ENCODE assay signal across 9 mouse cellular contexts in the genomic region with DNA sequence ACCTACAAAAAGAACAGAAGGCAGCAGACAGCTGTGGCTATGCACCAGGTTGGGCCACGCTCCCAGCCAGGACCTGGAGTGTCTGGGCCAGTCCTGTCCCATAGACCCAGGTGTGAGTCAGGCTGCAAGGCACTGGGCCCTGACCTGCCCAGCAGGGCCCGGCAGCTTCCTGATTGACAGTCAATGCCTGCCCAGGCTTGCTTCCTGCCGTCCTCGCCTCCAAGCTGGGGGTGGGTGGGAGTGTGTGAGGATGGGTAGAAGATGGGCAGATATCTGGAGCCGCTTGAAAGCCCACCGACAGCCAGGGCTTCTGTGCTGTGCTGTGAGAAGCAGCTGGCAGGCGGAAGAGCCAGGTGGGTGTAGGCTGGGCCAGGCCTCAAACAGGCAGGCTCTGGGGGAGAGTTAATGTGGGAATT. TPM values are rescaled to one million over a fixed set of nuclear protein-coding genes. Genes with fewer than 3 reads are reported as not detected.
DNase-seq lines count a peak whose midpoint lies in the region; ATAC-seq lines count a peak whose summit lies in the region.
"Had no signal": no experiment of that assay in that cellular context is flagged by ENCODE, and none has a peak within 500 bp of the region (broad histone marks: within the 10 kb centered on the region; RNA-seq: fewer than 3 reads in every experiment).

No protein-coding gene starts in this region.

- peak overlapping the region; percentile 53 for H3K4me2 ChIP-seq in heart, embryonic 11.5 days
- H3K4me2 ChIP-seq in heart, embryonic 14.5 days (ENCODE audit: low read length), result peak overlapping the region; percentile 59
- peak overlapping the region; percentile 41 for H3K4me2 ChIP-seq in midbrain, embryonic 14.5 days (ENCODE audit: low read length)

- H3K9ac ChIP-seq in heart, embryonic 11.5 days (ENCODE audit: low read depth, low read length), result peak overlapping the region; percentile 61
- H3K9ac ChIP-seq in heart, embryonic 14.5 days (ENCODE audit: low read length), result peak overlapping the region; percentile 65
- H3K9ac ChIP-seq in midbrain, embryonic 14.5 days (replicated peaks; ENCODE audit: low read length), result peak overlapping the region; percentile 43

- no peaks in the 10 kb centered on the region for H3K9me3 ChIP-seq in heart, embryonic 11.5 days (replicated peaks; ENCODE audit: control insufficient read depth, low read length)
- H3K9me3 ChIP-seq in heart, embryonic 14.5 days (ENCODE audit: control insufficient read depth, low read length), result no peaks in the 10 kb centered on the region
- H3K9me3 ChIP-seq in midbrain, embryonic 14.5 days (ENCODE audit: control insufficient read depth, low read length), result no peaks in the 10 kb centered on the region
- H3K9me3 ChIP-seq: G1E had no signal

- no peak for DNase-seq in heart, postnatal 25 days (ENCODE audit: low spot score)
- DNase-seq in cerebellum, postnatal 14 days, result peak; percentile 70 to 82
- peak; percentile 60 to 67 for DNase-seq in layer of hippocampus, postnatal 10 days (ENCODE audit: low spot score in 2 of 2)
- peak; percentile 51 for DNase-seq in midbrain, embryonic 14.5 days
- DNase-seq in thymus, postnatal 25 days, result peak; percentile 60
- no peak for DNase-seq in gastrocnemius, postnatal 10 days

- WGBS in heart, embryonic 11.5 days (ENCODE audit: insufficient replicate concordance), result 22% methylated on average over 7 of the region's 7 CpGs
- 29% methylated on average over 7 of the region's 7 CpGs for WGBS in heart, embryonic 14.5 days
- WGBS in midbrain, embryonic 14.5 days, result 9% methylated on average over 7 of the region's 7 CpGs

- no peaks in the 10 kb centered on the region for H3K27me3 ChIP-seq in heart, embryonic 11.5 days (ENCODE audit: control insufficient read depth, insufficient read depth, low read length)
- no peaks in the 10 kb centered on the region for H3K27me3 ChIP-seq in heart, embryonic 14.5 days (ENCODE audit: control insufficient read depth, insufficient read depth, low read length)
- no peaks in the 10 kb centered on the region for H3K27me3 ChIP-seq in midbrain, embryonic 14.5 days (ENCODE audit: control insufficient read depth, insufficient read depth, low read length)

- no peaks in the 10 kb centered on the region for H3K36me3 ChIP-seq in heart, embryonic 11.5 days (ENCODE audit: control insufficient read depth, insufficient read depth, low read length)
- H3K36me3 ChIP-seq in heart, embryonic 14.5 days (ENCODE audit: control insufficient read depth, insufficient read depth, low read length), result no peaks in the 10 kb centered on the region
- no peaks in the 10 kb centered on the region for H3K36me3 ChIP-seq in midbrain, embryonic 14.5 days (ENCODE audit: control insufficient read depth, insufficient read depth, low read length)

- peak overlapping the region; percentile 23; the same call in 1 of the 2 replicates for H3K4me3 ChIP-seq in heart, embryonic 11.5 days (ENCODE audit: low read depth, low read length)
- peak overlapping the region in 1 of 2 experiments; percentile 8; a peak in 1 of 4 replicates for H3K4me3 ChIP-seq in heart, embryonic 14.5 days (ENCODE audit: control insufficient read depth in 1 of 2, insufficient read depth in 1 of 2, low read depth in 1 of 2, low read length in 2 of 2)
- H3K4me3 ChIP-seq in midbrain, embryonic 14.5 days (replicated peaks; ENCODE audit: low read depth, low read length), result 0 out of 2 replicates have a peak overlapping the region, but pooled peaks have one; percentile 1

- H3K27ac ChIP-seq in heart, embryonic 11.5 days (ENCODE audit: low read depth, low read length), result peak overlapping the region; percentile 96
- H3K27ac ChIP-seq in heart, embryonic 14.5 days (replicated peaks in 1 of 2; ENCODE audit: control insufficient read depth in 1 of 2, insufficient read depth in 1 of 2, low read depth in 2 of 2, low read length in 2 of 2), result peak overlapping the region; percentile 96 to 97
- H3K27ac ChIP-seq in midbrain, embryonic 14.5 days (replicated peaks; ENCODE audit: low read depth, low read length), result peak overlapping the region; percentile 92

- intact Hi-C loops in heart, postnatal 25 days (cut with DNase I), result no loop called here

- peaks cover 70% of the 10 kb centered on the region for H3K4me1 ChIP-seq in heart, embryonic 11.5 days (ENCODE audit: control insufficient read depth, insufficient read depth, low read length)
- H3K4me1 ChIP-seq in heart, embryonic 14.5 days (ENCODE audit: control insufficient read depth in 2 of 2, insufficient read depth in 2 of 2, low read length in 2 of 2), result peaks cover 56 to 85% of the 10 kb centered on the region in 2 experiments
- peaks cover 44% of the 10 kb centered on the region for H3K4me1 ChIP-seq in midbrain, embryonic 14.5 days (ENCODE audit: control insufficient read depth, insufficient read depth, low read length)

- ATAC-seq in heart, embryonic 11.5 days (replicated peaks; ENCODE audit: insufficient number of reproducible peaks, low FRiP score, low TSS enrichment), result 0 out of 2 replicates have a peak, but pooled peaks have one; percentile 15
- no peak for ATAC-seq in heart, embryonic 14.5 days (ENCODE audit: insufficient number of reproducible peaks, insufficient read depth, low FRiP score, low read depth)
- ATAC-seq in midbrain, embryonic 14.5 days (ENCODE audit: low FRiP score, low TSS enrichment), result peak; percentile 48

RNA-seq across cellular contexts. Expression of a gene that starts 24.2 kb away (rescaled TPM):
- polyA plus RNA-seq in heart, embryonic 11.5 days (2014; fragmentation: Nextera tagmentation; extraction: Ambion mirVana), result 39.3 and 40.6 TPM in 2 replicates
- total RNA-seq in heart, postnatal 25 days (2021), result 10 to 100 TPM; 79.0 to 89.8 TPM
- polyA plus RNA-seq in heart, embryonic 14.5 days (2014; fragmentation: Nextera tagmentation; extraction: Ambion mirVana), result 35.8 and 41.8 TPM in 2 replicates
- total RNA-seq in layer of hippocampus, postnatal 10 days (2021), result 100 to 1,000 TPM; 272 to 279 TPM
- 121 and 141 TPM in 2 replicates for polyA plus RNA-seq in midbrain, embryonic 14.5 days (2014; fragmentation: Nextera tagmentation; extraction: Ambion mirVana)
- total RNA-seq in gastrocnemius, postnatal 10 days (2021), result 100 to 1,000 TPM; 104 to 111 TPM

Comparison
In these comparisons a context has a peak if more than half of its experiments do, and no peak if none do; other contexts are left out.
1. DNase-seq: peak in cerebellum, postnatal 14 days (2 of 2), layer of hippocampus, postnatal 10 days (2 of 2), midbrain, embryonic 14.5 days (single experiment) and thymus, postnatal 25 days (single experiment); none in heart, postnatal 25 days (single experiment) and gastrocnemius, postnatal 10 days (single experiment).
2. Peak in every context shown above with its lines, with median percentiles within 50 percentile points of each other: H3K27ac ChIP-seq, H3K4me2 ChIP-seq and H3K9ac ChIP-seq.